Comparison of ENCODE assay signal across 10 mouse cellular contexts in the genomic region with DNA sequence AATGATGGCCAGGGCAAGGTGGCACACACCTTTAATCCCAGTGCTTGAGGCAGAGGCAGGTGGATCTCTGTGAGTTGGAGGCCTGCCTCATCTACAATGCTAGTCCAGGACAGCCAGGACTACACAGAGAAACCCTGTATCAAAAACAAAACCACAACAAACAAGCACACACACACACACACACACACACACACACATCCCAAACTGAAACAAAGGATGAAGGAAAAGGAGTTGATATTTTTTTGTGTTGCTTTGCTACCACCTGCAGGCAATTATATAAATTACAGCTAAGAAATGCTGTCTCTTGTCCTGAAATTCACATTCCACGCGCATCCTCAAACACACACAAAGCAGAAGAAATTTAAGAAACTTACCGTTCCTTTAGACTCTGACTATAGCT. TPM values are rescaled to one million over a fixed set of nuclear protein-coding genes. Genes with fewer than 3 reads are reported as not detected.
DNase-seq lines count a peak whose midpoint lies in the region; ATAC-seq and TF ChIP-seq lines count a peak whose summit lies in the region.
"Had no signal": no experiment of that assay in that cellular context is flagged by ENCODE, and none has a peak within 500 bp of the region (broad histone marks: within the 10 kb centered on the region; RNA-seq: fewer than 3 reads in every experiment).

No protein-coding gene starts in this region.

- H3K4me1 ChIP-seq in lung, embryonic 14.5 days (ENCODE audit: insufficient read depth), result no peaks in the 10 kb centered on the region

- 76% methylated on average over 3 of the region's 3 CpGs for WGBS in lung, embryonic 14.5 days

- H3K4me3 ChIP-seq in gastrocnemius, adult 2 months, result no peak overlapping the region
- H3K4me3 ChIP-seq in lung, embryonic 14.5 days (ENCODE audit: low read depth, low read length), result no peak overlapping the region

- no peak for DNase-seq in gastrocnemius, adult 2 months
- DNase-seq in gastrocnemius, postnatal 36 days, result no peak
- DNase-seq in lung, embryonic 14.5 days, result peak; percentile 23
- DNase-seq in lung, postnatal 4 days, result no peak
- DNase-seq in MEL-GATA-1-ER (ENCODE audit: extremely low read depth, low read depth), result peak; percentile 5
- DNase-seq in forelimb bud, embryonic 11.5 days (ENCODE audit: low read depth, low spot score), result peak; percentile 0
- DNase-seq in heart, postnatal 4 days, result no peak
- DNase-seq in heart, adult 18-20 months, result no peak
- DNase-seq: cerebellum, adult 18-20 months; thymus, adult 2 months had no signal

- H3K27ac ChIP-seq in gastrocnemius, adult 2 months, result no peak overlapping the region
- no peak overlapping the region for H3K27ac ChIP-seq in lung, embryonic 14.5 days (ENCODE audit: low read depth)

- no peak overlapping the region for H3K4me2 ChIP-seq in lung, embryonic 14.5 days

- intact Hi-C loops in gastrocnemius, adult 2 months (cut with DNase I), result loop anchor here (10.0 kb wide), 1 partner anchor 67 kb away; no protein-coding TSS in a partner anchor
- intact Hi-C loops in gastrocnemius, postnatal 36 days (cut with DNase I), result no loop called here

- no peak overlapping the region for H3K9ac ChIP-seq in lung, embryonic 14.5 days

- no peak for ATAC-seq in lung, embryonic 14.5 days (ENCODE audit: insufficient read depth)

- peaks cover 13% of the 10 kb centered on the region; the same call in 1 of the 2 replicates for H3K36me3 ChIP-seq in lung, embryonic 14.5 days (ENCODE audit: insufficient read depth)

- TF ChIP-seq CTCF in gastrocnemius, adult 2 months (IDR thresholded peaks at IDR 0.05), result peak; percentile 41; the same call in 1 of the 2 replicates
- TF ChIP-seq CTCF in lung, embryonic 14.5 days (IDR thresholded peaks at IDR 0.05; ENCODE audit: low read depth), result peak; percentile 35; the same call in 1 of the 2 replicates

- H3K9me3 ChIP-seq in lung, embryonic 14.5 days (ENCODE audit: low read depth, low read length), result no peaks in the 10 kb centered on the region

- no peaks in the 10 kb centered on the region for H3K27me3 ChIP-seq in lung, embryonic 14.5 days (ENCODE audit: insufficient read depth, low read length)

RNA-seq across cellular contexts. Expression of gene Pbdc1, which starts 41.9 kb away (rescaled TPM):
- 1 to 10 TPM; 6.6 to 9.4 TPM for total RNA-seq in gastrocnemius, adult 2 months (2021)
- 1 to 10 TPM; 5.4 to 7.6 TPM for total RNA-seq in gastrocnemius, postnatal 36 days (2021)
- 57.4 and 85.9 TPM in 2 replicates for polyA plus RNA-seq in lung, embryonic 14.5 days (2014; fragmentation: Nextera tagmentation; extraction: Ambion mirVana)
- total RNA-seq in heart, postnatal 4 days (2021), result 10 to 100 TPM; 14.4 to 19.3 TPM
- total RNA-seq in heart, adult 18-20 months (2021), result 1 to 10 TPM; 5.9 to 8.6 TPM

Comparison
In these comparisons a context has a peak if more than half of its experiments do, and no peak if none do; other contexts are left out.
1. DNase-seq: peak in lung, embryonic 14.5 days (single experiment), MEL-GATA-1-ER (single experiment) and forelimb bud, embryonic 11.5 days (single experiment); none in gastrocnemius, adult 2 months (single experiment), gastrocnemius, postnatal 36 days (0 of 2), lung, postnatal 4 days (0 of 2), heart, postnatal 4 days (single experiment) and heart, adult 18-20 months (0 of 2).